Mouse (Mus musculus): ENCODE measurements at regions not wholly inside any gene's neighbourhood (a gene's known extent, or its start where the extent isn't known, plus 50 kb on each side); places are given as distances from the start of the nearest gene placed in this dataset.
A peak's percentile ranks its signal among the peaks of the same experiment; 100 is the strongest.

DNA sequence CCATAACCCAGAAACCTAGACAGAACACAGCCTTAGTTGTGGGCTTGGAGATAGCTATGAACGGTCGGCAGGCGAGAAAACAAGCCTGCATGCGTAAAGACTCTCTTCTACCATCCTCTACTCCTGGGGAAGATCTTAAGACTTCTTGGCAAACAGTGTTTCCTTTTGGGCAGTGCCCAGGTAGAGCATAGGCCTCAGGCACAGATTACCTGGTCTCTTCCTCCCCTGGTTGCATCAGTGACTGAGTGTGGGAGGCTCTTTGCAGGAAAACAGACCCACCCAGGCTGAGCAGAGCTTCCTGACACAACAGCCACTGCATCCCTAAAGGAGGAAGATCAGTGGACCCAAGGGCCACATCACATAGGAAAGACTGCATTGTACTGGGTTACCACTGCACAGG lies 85.8 kb upstream of the Zmiz1 start:
- Histone ChIP-seq H3K27ac (ENCODE audit: low read length) (no peak overlapping the region), H3K27me3 (ENCODE audit: control insufficient read depth, insufficient read depth, low read depth, low read length) (peaks cover 8% of the 10 kb centered on the region), H3K36me3 (ENCODE audit: control insufficient read depth, insufficient read depth) (no peaks in the 10 kb centered on the region), H3K4me3 (ENCODE audit: low read depth, low read length) (no peak overlapping the region), H3K4me1 (ENCODE audit: control insufficient read depth, low read depth, low read length) (no peaks in the 10 kb centered on the region), H3K9me3 (replicated peaks; ENCODE audit: control insufficient read depth, low read length) (no peaks in the 10 kb centered on the region), H3K9ac (ENCODE audit: low read depth, low read length) (no peak overlapping the region), H3K4me2 (ENCODE audit: low read depth, low read length) (no peak overlapping the region)
- ATAC-seq (ENCODE audit: low read depth): no peak
- 77% methylated on average over 4 of the region's 4 CpGs for WGBS (ENCODE audit: insufficient replicate concordance)

DNA sequence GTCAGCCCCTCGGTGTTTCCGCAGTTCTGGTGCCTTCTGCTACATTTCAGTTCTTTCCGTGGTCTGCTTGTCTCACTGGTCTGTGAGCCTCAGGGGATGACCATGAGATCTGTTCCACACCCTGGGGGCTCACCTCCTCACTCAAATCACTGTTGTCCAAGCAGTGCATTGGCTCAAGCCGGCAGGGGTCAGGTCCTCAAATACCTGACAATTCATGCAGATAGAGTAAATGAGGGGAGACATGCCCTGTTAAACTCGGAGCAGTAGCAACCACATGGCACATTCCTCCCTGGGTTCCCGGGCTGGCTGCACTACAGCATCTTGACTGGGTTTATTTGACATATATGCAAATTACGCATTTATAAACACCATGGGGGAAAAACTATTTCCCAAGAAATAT lies 84.0 kb upstream of the Zmiz1 start:
- Histone ChIP-seq H3K9ac (ENCODE audit: low read depth, low read length) (no peak overlapping the region), H3K9me3 (replicated peaks; ENCODE audit: control insufficient read depth, low read length) (no peaks in the 10 kb centered on the region), H3K27me3 (ENCODE audit: control insufficient read depth, insufficient read depth, low read depth, low read length) (peaks cover 18% of the 10 kb centered on the region), H3K27ac (ENCODE audit: low read length) (no peak overlapping the region), H3K4me2 (ENCODE audit: low read depth, low read length) (no peak overlapping the region), H3K4me1 (ENCODE audit: control insufficient read depth, low read depth, low read length) (no peaks in the 10 kb centered on the region; the same call in 1 of the 2 replicates), H3K36me3 (ENCODE audit: control insufficient read depth, insufficient read depth) (no peaks in the 10 kb centered on the region), H3K4me3 (ENCODE audit: low read depth, low read length) (no peak overlapping the region)
- no peak for ATAC-seq (ENCODE audit: low read depth)
- 59% methylated on average over 7 of the region's 7 CpGs for WGBS (ENCODE audit: insufficient replicate concordance)

DNA sequence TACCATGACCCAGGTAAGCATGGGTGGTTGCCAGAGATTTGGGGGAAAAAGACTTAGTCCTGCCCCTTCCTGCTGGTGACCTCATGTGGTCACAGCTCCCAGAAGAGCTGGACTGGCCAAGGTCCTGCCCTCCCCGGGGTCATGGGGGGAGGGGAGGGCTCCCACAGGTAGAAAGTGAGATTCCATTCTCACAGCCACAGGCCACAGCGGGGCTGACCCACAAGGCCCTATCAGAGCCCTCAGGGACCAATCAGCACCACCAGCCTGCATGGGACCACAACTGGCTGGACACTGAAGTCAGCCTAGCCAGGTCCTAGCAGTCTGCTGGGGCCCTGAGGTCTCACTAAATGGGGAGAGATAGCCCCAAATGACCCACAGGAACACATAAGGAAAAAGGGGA lies 81.9 kb upstream of the Zmiz1 start:
- no peaks in the 10 kb centered on the region for H3K9me3 ChIP-seq (replicated peaks; ENCODE audit: control insufficient read depth, low read length)
- WGBS (ENCODE audit: insufficient replicate concordance): 18% methylated on average over 2 of the region's 2 CpGs
- no peaks in the 10 kb centered on the region for H3K36me3 ChIP-seq (ENCODE audit: control insufficient read depth, insufficient read depth)
- H3K4me2 ChIP-seq (ENCODE audit: low read depth, low read length): no peak overlapping the region
- H3K27me3 ChIP-seq (ENCODE audit: control insufficient read depth, insufficient read depth, low read depth, low read length): peaks cover 18% of the 10 kb centered on the region
- H3K9ac ChIP-seq (ENCODE audit: low read depth, low read length): no peak overlapping the region
- no peaks in the 10 kb centered on the region; the same call in 1 of the 2 replicates for H3K4me1 ChIP-seq (ENCODE audit: control insufficient read depth, low read depth, low read length)
- H3K27ac ChIP-seq (ENCODE audit: low read length): no peak overlapping the region
- H3K4me3 ChIP-seq (ENCODE audit: low read depth, low read length): no peak overlapping the region
- ATAC-seq (ENCODE audit: low read depth): peak; percentile 24; the same call in 1 of the 2 replicates

DNA sequence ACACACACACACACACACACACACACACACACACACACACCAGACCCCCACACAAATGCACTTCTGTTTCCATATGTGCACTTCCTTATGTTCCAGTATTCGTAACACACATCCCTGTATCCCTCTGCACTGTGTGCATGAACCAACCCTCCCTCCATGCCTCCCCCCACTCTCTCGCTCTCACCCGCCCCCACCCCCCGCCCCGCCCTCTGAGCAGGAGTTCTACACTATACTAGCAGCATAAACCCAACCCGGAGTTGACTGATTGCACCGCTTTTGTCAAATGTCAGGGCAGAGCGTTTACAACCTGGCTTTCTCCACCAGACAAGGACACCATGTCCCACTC lies 81.5 kb upstream of the Zmiz1 start:
- H3K4me1 ChIP-seq (ENCODE audit: control insufficient read depth, low read depth, low read length): no peaks in the 10 kb centered on the region; the same call in 1 of the 2 replicates
- H3K9ac ChIP-seq (ENCODE audit: low read depth, low read length): no peak overlapping the region
- peak overlapping the region; percentile 60 for H3K4me2 ChIP-seq (ENCODE audit: low read depth, low read length)
- H3K36me3 ChIP-seq (ENCODE audit: control insufficient read depth, insufficient read depth): no peaks in the 10 kb centered on the region
- peaks cover 18% of the 10 kb centered on the region for H3K27me3 ChIP-seq (ENCODE audit: control insufficient read depth, insufficient read depth, low read depth, low read length)
- peak overlapping the region; percentile 52 for H3K4me3 ChIP-seq (ENCODE audit: low read depth, low read length)
- peak; percentile 42 for ATAC-seq (ENCODE audit: low read depth)
- H3K9me3 ChIP-seq (replicated peaks; ENCODE audit: control insufficient read depth, low read length): no peaks in the 10 kb centered on the region
- H3K27ac ChIP-seq (ENCODE audit: low read length): peak overlapping the region; percentile 33; the same call in 1 of the 2 replicates
- 6% methylated on average over 8 of the region's 8 CpGs for WGBS (ENCODE audit: insufficient replicate concordance)

DNA sequence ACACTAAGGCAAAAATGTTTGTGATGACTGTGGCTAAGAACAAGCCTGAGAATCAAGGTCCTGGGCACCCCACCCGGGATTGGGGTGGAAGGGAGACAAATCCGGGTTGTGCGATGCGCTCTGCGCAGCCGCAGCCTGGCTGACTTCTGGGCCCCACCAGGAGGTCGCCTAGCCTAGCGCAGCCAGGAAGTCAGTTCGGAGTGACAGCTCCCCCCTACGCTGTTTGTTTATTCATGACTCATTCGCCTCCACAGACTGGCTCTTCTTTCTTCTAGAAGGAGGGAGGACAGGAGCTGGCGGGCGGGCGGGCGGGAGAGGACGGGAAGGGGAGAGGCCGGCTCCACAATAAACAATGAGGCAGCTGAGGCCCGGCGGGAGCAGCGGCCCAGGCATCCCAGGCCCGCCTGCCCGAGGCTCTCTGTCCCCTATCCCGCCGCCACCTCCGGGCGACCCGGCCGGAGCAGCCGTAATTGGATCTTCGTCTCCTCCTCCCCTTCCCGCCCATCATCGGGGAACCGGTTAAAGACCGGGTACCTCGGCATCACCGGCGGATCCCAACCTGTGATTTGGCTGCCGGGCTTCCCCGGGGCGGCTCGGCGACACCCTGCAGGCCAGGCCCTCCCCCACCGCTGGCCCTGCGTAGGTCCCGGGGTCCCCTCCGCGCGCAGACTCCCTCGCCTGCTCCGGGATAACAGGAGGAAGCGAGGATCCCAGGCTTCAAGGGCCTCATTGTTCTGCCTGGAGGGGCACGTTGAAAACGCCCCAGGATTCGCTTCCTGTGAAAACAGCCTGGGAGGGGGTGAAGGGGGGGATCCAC lies 80.9 kb upstream of the Zmiz1 start:
- H3K27me3 ChIP-seq (ENCODE audit: control insufficient read depth, insufficient read depth, low read depth, low read length): peaks cover 18% of the 10 kb centered on the region
- WGBS (ENCODE audit: insufficient replicate concordance): under 1% methylated on average over 49 of the region's 54 CpGs

DNA sequence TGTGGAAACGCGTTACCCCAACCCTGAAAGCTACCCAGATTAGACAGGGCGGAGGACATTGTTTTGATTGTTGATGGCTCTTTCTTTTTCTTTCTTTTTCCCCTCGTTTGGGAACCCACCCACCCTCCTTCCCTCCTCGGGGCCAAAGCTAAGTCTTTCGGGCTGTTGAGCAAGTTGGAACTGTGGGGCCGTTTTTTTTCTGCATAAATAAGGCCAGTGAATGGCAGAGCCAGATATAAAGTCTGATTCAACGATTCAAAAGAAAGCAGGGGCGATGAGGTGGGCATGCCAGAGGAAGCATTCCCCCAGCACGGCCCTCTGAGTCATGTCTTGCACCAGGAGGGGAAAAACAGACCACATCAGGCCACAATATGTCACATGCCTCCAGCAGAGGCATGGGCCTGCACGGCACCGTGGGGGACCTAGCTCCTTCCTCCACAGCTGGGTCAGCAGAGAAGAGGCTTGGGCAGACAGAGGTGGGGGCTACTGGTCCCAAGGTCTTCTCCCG lies 80.2 kb upstream of the Zmiz1 start:
- Histone ChIP-seq H3K4me2 (ENCODE audit: low read depth, low read length) (peak overlapping the region; percentile 60), H3K4me3 (ENCODE audit: low read depth, low read length) (peak overlapping the region; percentile 52), H3K9me3 (replicated peaks; ENCODE audit: control insufficient read depth, low read length) (no peaks in the 10 kb centered on the region), H3K27ac (ENCODE audit: low read length) (peak overlapping the region; percentile 70), H3K9ac (ENCODE audit: low read depth, low read length) (peak overlapping the region; percentile 56), H3K4me1 (ENCODE audit: control insufficient read depth, low read depth, low read length) (no peaks in the 10 kb centered on the region; the same call in 1 of the 2 replicates), H3K36me3 (ENCODE audit: control insufficient read depth, insufficient read depth) (no peaks in the 10 kb centered on the region), H3K27me3 (ENCODE audit: control insufficient read depth, insufficient read depth, low read depth, low read length) (peaks cover 18% of the 10 kb centered on the region)
- WGBS (ENCODE audit: insufficient replicate concordance): 9% methylated on average over 13 of the region's 13 CpGs
- ATAC-seq (ENCODE audit: low read depth): no peak

More for the DNA sequence above, 80.9 kb upstream of the Zmiz1 start:
- H3K36me3 ChIP-seq (ENCODE audit: control insufficient read depth, insufficient read depth): no peaks in the 10 kb centered on the region
- peak overlapping the region; percentile 60 for H3K4me2 ChIP-seq (ENCODE audit: low read depth, low read length)
- peak overlapping the region; percentile 52 for H3K4me3 ChIP-seq (ENCODE audit: low read depth, low read length)
- peak; percentile 75 for ATAC-seq (ENCODE audit: low read depth)
- H3K4me1 ChIP-seq (ENCODE audit: control insufficient read depth, low read depth, low read length): no peaks in the 10 kb centered on the region; the same call in 1 of the 2 replicates
- no peaks in the 10 kb centered on the region for H3K9me3 ChIP-seq (replicated peaks; ENCODE audit: control insufficient read depth, low read length)
- H3K9ac ChIP-seq (ENCODE audit: low read depth, low read length): peak overlapping the region; percentile 56
- H3K27ac ChIP-seq (ENCODE audit: low read length): peak overlapping the region; percentile 70

DNA sequence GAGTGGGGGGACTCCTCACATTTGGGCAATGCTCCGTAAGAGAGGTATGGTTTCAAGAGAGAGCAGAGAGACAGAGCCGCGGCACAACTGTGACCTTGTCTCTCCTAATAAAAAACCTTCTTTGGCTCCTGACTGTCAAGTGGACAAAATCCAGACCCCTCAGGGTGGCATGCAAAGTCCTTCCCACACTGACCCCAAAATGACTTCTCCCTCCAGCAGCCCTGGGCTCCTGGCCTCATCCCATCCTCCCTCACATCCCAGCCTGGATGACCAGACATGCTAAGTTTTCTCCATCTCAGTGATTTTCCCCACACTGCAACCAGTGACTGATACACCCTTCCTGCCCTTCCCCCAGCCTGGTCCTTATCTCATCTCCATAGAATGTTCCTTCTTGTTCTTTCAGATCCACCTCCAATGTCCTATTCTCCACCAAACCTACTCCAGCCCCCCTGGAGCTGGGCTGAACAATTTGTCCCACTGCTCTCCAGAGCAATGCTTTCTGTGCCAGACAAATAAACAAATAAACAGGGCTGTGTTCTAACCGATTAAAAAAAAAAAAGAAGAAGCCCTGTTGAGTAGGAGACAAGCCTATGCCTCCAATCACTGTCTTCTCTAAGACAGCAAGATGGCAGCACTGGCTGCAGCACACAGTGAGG lies 75.7 kb upstream of the Zmiz1 start:
- no peak overlapping the region for H3K9ac ChIP-seq (ENCODE audit: low read depth, low read length)
- no peak overlapping the region for H3K4me2 ChIP-seq (ENCODE audit: low read depth, low read length)
- no peaks in the 10 kb centered on the region for H3K36me3 ChIP-seq (ENCODE audit: control insufficient read depth, insufficient read depth)
- H3K27me3 ChIP-seq (ENCODE audit: control insufficient read depth, insufficient read depth, low read depth, low read length): peaks cover 9% of the 10 kb centered on the region
- H3K4me3 ChIP-seq (ENCODE audit: low read depth, low read length): no peak overlapping the region
- no peaks in the 10 kb centered on the region for H3K9me3 ChIP-seq (replicated peaks; ENCODE audit: control insufficient read depth, low read length)
- H3K4me1 ChIP-seq (ENCODE audit: control insufficient read depth, low read depth, low read length): no peaks in the 10 kb centered on the region; the same call in 1 of the 2 replicates
- no peak for ATAC-seq (ENCODE audit: low read depth)
- H3K27ac ChIP-seq (ENCODE audit: low read length): no peak overlapping the region
- 53% methylated on average over 4 of the region's 4 CpGs for WGBS (ENCODE audit: insufficient replicate concordance)

DNA sequence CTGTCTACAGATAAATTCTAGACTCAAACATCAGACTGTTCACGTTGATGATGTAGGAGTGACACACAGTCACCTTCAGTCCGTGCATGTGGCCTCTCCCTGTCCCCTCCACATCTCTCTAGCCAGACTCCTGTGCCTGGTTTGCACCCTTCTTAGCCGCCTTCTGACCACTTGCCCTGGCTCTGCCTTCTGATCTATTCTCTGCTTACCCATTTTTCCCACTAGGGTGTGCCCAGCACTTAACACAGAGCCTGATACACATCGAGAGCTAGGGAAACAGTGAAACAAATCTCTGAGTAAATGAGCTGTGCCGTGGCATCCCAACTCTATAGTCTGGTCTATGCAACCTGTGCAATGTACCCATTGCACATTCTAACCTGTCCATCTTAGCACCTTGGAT lies 73.3 kb upstream of the Zmiz1 start:
- Histone ChIP-seq H3K9ac (ENCODE audit: low read depth, low read length) (no peak overlapping the region), H3K4me1 (ENCODE audit: control insufficient read depth, low read depth, low read length) (no peaks in the 10 kb centered on the region), H3K4me2 (ENCODE audit: low read depth, low read length) (no peak overlapping the region), H3K27ac (ENCODE audit: low read length) (no peak overlapping the region), H3K36me3 (ENCODE audit: control insufficient read depth, insufficient read depth) (no peaks in the 10 kb centered on the region), H3K27me3 (ENCODE audit: control insufficient read depth, insufficient read depth, low read depth, low read length) (no peaks in the 10 kb centered on the region), H3K4me3 (ENCODE audit: low read depth, low read length) (no peak overlapping the region), H3K9me3 (replicated peaks; ENCODE audit: control insufficient read depth, low read length) (no peaks in the 10 kb centered on the region)
- no peak for ATAC-seq (ENCODE audit: low read depth)
- 45% methylated on average over 5 of the region's 5 CpGs for WGBS (ENCODE audit: insufficient replicate concordance)

DNA sequence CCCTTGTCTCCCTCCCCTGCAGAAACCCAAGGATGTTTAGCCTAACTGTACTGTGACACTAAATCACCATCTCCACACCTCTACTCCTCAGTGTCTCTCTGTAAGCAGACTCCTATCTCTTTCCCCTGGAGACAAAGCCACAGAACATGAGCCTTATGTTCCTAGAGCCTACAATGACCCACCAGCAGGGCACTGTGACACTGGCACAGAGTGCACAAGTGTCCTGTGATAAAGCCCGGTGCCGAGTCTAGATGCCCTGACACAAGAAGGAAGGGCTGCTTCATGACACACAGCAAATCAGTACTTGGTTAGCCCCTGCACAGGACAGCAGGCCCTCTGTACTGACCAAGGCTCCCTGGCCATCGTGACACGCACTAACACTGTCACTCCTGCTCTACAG lies 71.2 kb upstream of the Zmiz1 start:
- Histone ChIP-seq H3K4me1 (ENCODE audit: control insufficient read depth, low read depth, low read length) (peaks cover 4% of the 10 kb centered on the region), H3K27ac (ENCODE audit: low read length) (no peak overlapping the region), H3K4me3 (ENCODE audit: low read depth, low read length) (no peak overlapping the region), H3K9me3 (replicated peaks; ENCODE audit: control insufficient read depth, low read length) (no peaks in the 10 kb centered on the region), H3K4me2 (ENCODE audit: low read depth, low read length) (no peak overlapping the region), H3K36me3 (ENCODE audit: control insufficient read depth, insufficient read depth) (no peaks in the 10 kb centered on the region), H3K9ac (ENCODE audit: low read depth, low read length) (no peak overlapping the region), H3K27me3 (ENCODE audit: control insufficient read depth, insufficient read depth, low read depth, low read length) (no peaks in the 10 kb centered on the region)
- ATAC-seq (ENCODE audit: low read depth): no peak
- WGBS (ENCODE audit: insufficient replicate concordance): 66% methylated on average over 4 of the region's 4 CpGs
